Mouse (Mus musculus) stomach, postnatal 0 days (tissue): ENCODE measurements at regions not wholly inside any gene's neighbourhood (a gene's known extent, or its start where the extent isn't known, plus 50 kb on each side); places are given as distances from the start of the nearest gene placed in this dataset.

ENCODE experiments used
- CTCF ChIP-seq: IDR thresholded peaks from 2 replicates; pipeline ENCODE4 v1.5.1; 2016; ENCODE audit warnings: antibody characterized with exemption, low read depth, mild to moderate bottlenecking, moderate library complexity
- EP300 ChIP-seq: optimal IDR thresholded peaks from 2 replicates; pipeline ENCODE3; 2016; ENCODE audit warnings: antibody characterized with exemption

GRCm38 (mm10) chr15:87370761-87371160 lies 173.3 kb upstream of the Fam19a5 start:
- no peak for TF ChIP-seq CTCF
- TF ChIP-seq EP300 = no peak
